Mouse (Mus musculus): Measurements from ENCODE around the gene Ripk1. TPM values are rescaled to one million over a fixed set of nuclear protein-coding genes. Genes with fewer than 3 reads are reported as not detected.
A peak's percentile ranks its signal among the peaks of the same experiment; 100 is the strongest.
"Not testable (repeated sequence)": the region's sequence is repeated elsewhere in the genome, so short reads cannot be mapped to it uniquely, and the experiment has no call there.

Gene Ripk1
- total RNA-seq, 2 experiments from 2014 or later, result 5.6 to 7.1 TPM

- intact Hi-C loops (cut with DNase I), result no loop called here
- DNase-seq (ENCODE audit: low spot score in 2 of 2), result no peak
Observed at GRCm38 (mm10) chr13:34071836-34072235, 69.7 kb downstream of the Ripk1 start.

GRCm38 (mm10) chr13:34072847-34073246 lies 70.7 kb downstream of the Ripk1 start:
- intact Hi-C loops (cut with DNase I), result no loop called here
- no peak for DNase-seq (ENCODE audit: low spot score in 2 of 2)

- intact Hi-C loops (cut with DNase I); DNase-seq (ENCODE audit: low spot score in 2 of 2): not testable (repeated sequence)
Observed at GRCm38 (mm10) chr13:34074441-34074840, 72.3 kb downstream of the Ripk1 start.

GRCm38 (mm10) chr13:34075893-34076292 lies 73.7 kb downstream of the Ripk1 start:
- DNase-seq (ENCODE audit: low spot score in 2 of 2), result peak in 1 of 2 experiments; percentile 21
- intact Hi-C loops (cut with DNase I), result not testable (repeated sequence)

GRCm38 (mm10) chr13:34076561-34077491 lies 74.7 kb downstream of the Ripk1 start:
- intact Hi-C loops (cut with DNase I), result no loop called here
- DNase-seq (ENCODE audit: low spot score in 2 of 2), result peak; percentile 64 to 73

- intact Hi-C loops (cut with DNase I), result loop anchor here (1.0 to 2.0 kb wide), 3 partner anchors 19 to 77 kb away; partner anchors contain the start of gene Tubb2b
- DNase-seq (ENCODE audit: low spot score in 2 of 2), result peak; percentile 92
Observed at GRCm38 (mm10) chr13:34077492-34078271, 75.5 kb downstream of the Ripk1 start, which contains the start of gene Tubb2a. Tubb2a (minus strand) TSS chr13:34078007.

- DNase-seq (ENCODE audit: low spot score in 2 of 2), result no peak
- intact Hi-C loops (cut with DNase I), result loop anchor here (1.0 to 2.0 kb wide), 3 partner anchors 18 to 76 kb away; partner anchors contain the start of gene Tubb2b
Observed at GRCm38 (mm10) chr13:34078500-34079280, 76.5 kb downstream of the Ripk1 start.

- DNase-seq (ENCODE audit: low spot score in 2 of 2), result no peak
- intact Hi-C loops (cut with DNase I), result loop anchor here (2.0 kb wide), 2 partner anchors 17 to 51 kb away; partner anchors contain the start of gene Tubb2b
Observed at GRCm38 (mm10) chr13:34079801-34080200, 77.6 kb downstream of the Ripk1 start.

GRCm38 (mm10) chr13:34081926-34082325 lies 79.8 kb downstream of the Ripk1 start:
- intact Hi-C loops (cut with DNase I), result no loop called here
- no peak for DNase-seq (ENCODE audit: low spot score in 2 of 2)

GRCm38 (mm10) chr13:34084026-34084750 lies 82.0 kb downstream of the Ripk1 start:
- peak in 1 of 2 experiments; percentile 39 for DNase-seq (ENCODE audit: low spot score in 2 of 2)

More at GRCm38 (mm10) chr13:34084026-34084750, 82.0 kb downstream of the Ripk1 start:
- intact Hi-C loops (cut with DNase I), result no loop called here

Other genes with a start within 250 kb of the Ripk1 start
- not detected for gene Serpinb6e, start 159.0 kb upstream of the Ripk1 start, total RNA-seq (2021)
- gene Serpinb6c, start 96.7 kb upstream of the Ripk1 start, total RNA-seq (2021), result 1 to 10 TPM in 1 of 2 experiments, under 1 TPM in 1; 0.44 to 1.4 TPM
- 1 to 10 TPM; 5.5 to 6.2 TPM for gene Nqo2, start 37.7 kb upstream of the Ripk1 start, total RNA-seq (2021)
- 10 to 100 TPM; 35.6 to 39.0 TPM for gene Serpinb6a, start 431 bp downstream of the Ripk1 start, total RNA-seq (2021)
- gene Bphl, start 35.2 kb downstream of the Ripk1 start, total RNA-seq (2021), result 10 to 100 TPM; 39.4 to 45.2 TPM
- gene Tubb2a, start 75.6 kb downstream of the Ripk1 start, total RNA-seq (2021), result 1,000 to 10,000 TPM; 1,056 to 1,125 TPM
- gene Tubb2b, start 128.1 kb downstream of the Ripk1 start, total RNA-seq (2021), result 100 to 1,000 TPM; 207 to 213 TPM
- gene Psmg4, start 160.6 kb downstream of the Ripk1 start, total RNA-seq (2021), result 10 to 100 TPM; 18.7 to 21.7 TPM